Mouse (Mus musculus): ENCODE data around the gene Txndc8. TPM values are rescaled to one million over a fixed set of nuclear protein-coding genes. Genes with fewer than 3 reads are reported as not detected.

The Txndc8 gene
- polyA plus RNA-seq, 1 experiment from 2014 or later: not detected

GRCm38 (mm10) chr4:58034663-58035062, 25.7 kb upstream of the Txndc8 start:
- Histone ChIP-seq H3K9me3 (ENCODE audit: control insufficient read depth, low read length) (no peaks in the 10 kb centered on the region), H3K36me3 (ENCODE audit: control insufficient read depth, insufficient read depth, low read length) (no peaks in the 10 kb centered on the region), H3K27me3 (ENCODE audit: control insufficient read depth, insufficient read depth, low read length) (no peaks in the 10 kb centered on the region), H3K4me3 (ENCODE audit: low read depth, low read length) (no peak overlapping the region), H3K27ac (ENCODE audit: low read depth, low read length) (no peak overlapping the region), H3K9ac (replicated peaks; ENCODE audit: low read depth, low read length) (no peak overlapping the region), H3K4me1 (ENCODE audit: control insufficient read depth, insufficient read depth, low read length) (no peaks in the 10 kb centered on the region), H3K4me2 (ENCODE audit: low read depth, low read length) (0 out of 2 replicates have a peak overlapping the region, but pooled peaks have one; percentile 16)
- no peak for ATAC-seq (ENCODE audit: low read depth)
- 57% methylated on average over 13 of the region's 13 CpGs for WGBS

- Histone ChIP-seq H3K27ac (ENCODE audit: low read depth, low read length) (no peak overlapping the region), H3K27me3 (ENCODE audit: control insufficient read depth, insufficient read depth, low read length) (no peaks in the 10 kb centered on the region), H3K4me3 (ENCODE audit: low read depth, low read length) (no peak overlapping the region), H3K36me3 (ENCODE audit: control insufficient read depth, insufficient read depth, low read length) (no peaks in the 10 kb centered on the region), H3K9me3 (ENCODE audit: control insufficient read depth, low read length) (no peaks in the 10 kb centered on the region), H3K4me2 (ENCODE audit: low read depth, low read length) (no peak overlapping the region), H3K4me1 (ENCODE audit: control insufficient read depth, insufficient read depth, low read length) (no peaks in the 10 kb centered on the region), H3K9ac (replicated peaks; ENCODE audit: low read depth, low read length) (no peak overlapping the region)
- ATAC-seq (ENCODE audit: low read depth): no peak
- 90% methylated on average over 1 of the region's 1 CpGs for WGBS
Observed at GRCm38 (mm10) chr4:58032714-58033113, 23.8 kb upstream of the Txndc8 start.

- Histone ChIP-seq H3K4me1 (ENCODE audit: control insufficient read depth, insufficient read depth, low read length) (no peaks in the 10 kb centered on the region), H3K9ac (replicated peaks; ENCODE audit: low read depth, low read length) (no peak overlapping the region), H3K9me3 (ENCODE audit: control insufficient read depth, low read length) (no peaks in the 10 kb centered on the region), H3K4me2 (ENCODE audit: low read depth, low read length) (no peak overlapping the region), H3K36me3 (ENCODE audit: control insufficient read depth, insufficient read depth, low read length) (no peaks in the 10 kb centered on the region), H3K27me3 (ENCODE audit: control insufficient read depth, insufficient read depth, low read length) (no peaks in the 10 kb centered on the region), H3K4me3 (ENCODE audit: low read depth, low read length) (no peak overlapping the region), H3K27ac (ENCODE audit: low read depth, low read length) (no peak overlapping the region)
- ATAC-seq (ENCODE audit: low read depth): no peak
- 59% methylated on average over 3 of the region's 3 CpGs for WGBS
Observed at GRCm38 (mm10) chr4:58003501-58003900, 5.4 kb downstream of the Txndc8 start.

GRCm38 (mm10) chr4:57991425-57991824, 17.5 kb downstream of the Txndc8 start:
- no peak overlapping the region for H3K4me2 ChIP-seq (ENCODE audit: low read depth, low read length)
- H3K9ac ChIP-seq (replicated peaks; ENCODE audit: low read depth, low read length): no peak overlapping the region
- no peaks in the 10 kb centered on the region for H3K4me1 ChIP-seq (ENCODE audit: control insufficient read depth, insufficient read depth, low read length)
- H3K4me3 ChIP-seq (ENCODE audit: low read depth, low read length): no peak overlapping the region
- ATAC-seq (ENCODE audit: low read depth): no peak
- H3K27ac ChIP-seq (ENCODE audit: low read depth, low read length): no peak overlapping the region
- WGBS: 91% methylated on average over 1 of the region's 1 CpGs
- H3K9me3 ChIP-seq (ENCODE audit: control insufficient read depth, low read length): no peaks in the 10 kb centered on the region
- no peaks in the 10 kb centered on the region for H3K27me3 ChIP-seq (ENCODE audit: control insufficient read depth, insufficient read depth, low read length)
- no peaks in the 10 kb centered on the region for H3K36me3 ChIP-seq (ENCODE audit: control insufficient read depth, insufficient read depth, low read length)

GRCm38 (mm10) chr4:57974400-57975117, 34.4 kb downstream of the Txndc8 start:
- Histone ChIP-seq H3K4me2 (ENCODE audit: low read depth, low read length) (no peak overlapping the region), H3K36me3 (ENCODE audit: control insufficient read depth, insufficient read depth, low read length) (no peaks in the 10 kb centered on the region), H3K9ac (replicated peaks; ENCODE audit: low read depth, low read length) (no peak overlapping the region), H3K27ac (ENCODE audit: low read depth, low read length) (no peak overlapping the region), H3K4me3 (ENCODE audit: low read depth, low read length) (no peak overlapping the region), H3K4me1 (ENCODE audit: control insufficient read depth, insufficient read depth, low read length) (no peaks in the 10 kb centered on the region), H3K27me3 (ENCODE audit: control insufficient read depth, insufficient read depth, low read length) (no peaks in the 10 kb centered on the region), H3K9me3 (ENCODE audit: control insufficient read depth, low read length) (no peaks in the 10 kb centered on the region)
- no peak for ATAC-seq (ENCODE audit: low read depth)
- WGBS: 93% methylated on average over 6 of the region's 6 CpGs

- 82% methylated on average over 6 of the region's 6 CpGs for WGBS
- no peak overlapping the region for H3K9ac ChIP-seq (replicated peaks; ENCODE audit: low read depth, low read length)
- no peak overlapping the region for H3K4me2 ChIP-seq (ENCODE audit: low read depth, low read length)
- no peaks in the 10 kb centered on the region for H3K36me3 ChIP-seq (ENCODE audit: control insufficient read depth, insufficient read depth, low read length)
- H3K4me1 ChIP-seq (ENCODE audit: control insufficient read depth, insufficient read depth, low read length): no peaks in the 10 kb centered on the region
- no peaks in the 10 kb centered on the region for H3K27me3 ChIP-seq (ENCODE audit: control insufficient read depth, insufficient read depth, low read length)
- H3K9me3 ChIP-seq (ENCODE audit: control insufficient read depth, low read length): no peaks in the 10 kb centered on the region
- H3K27ac ChIP-seq (ENCODE audit: low read depth, low read length): no peak overlapping the region
- ATAC-seq (ENCODE audit: low read depth): no peak
- H3K4me3 ChIP-seq (ENCODE audit: low read depth, low read length): no peak overlapping the region
Observed at GRCm38 (mm10) chr4:57973592-57974268, 35.2 kb downstream of the Txndc8 start.

GRCm38 (mm10) chr4:57970285-57970684, 38.6 kb downstream of the Txndc8 start:
- Histone ChIP-seq H3K4me1 (ENCODE audit: control insufficient read depth, insufficient read depth, low read length) (no peaks in the 10 kb centered on the region), H3K9me3 (ENCODE audit: control insufficient read depth, low read length) (no peaks in the 10 kb centered on the region), H3K4me3 (ENCODE audit: low read depth, low read length) (no peak overlapping the region), H3K27ac (ENCODE audit: low read depth, low read length) (no peak overlapping the region), H3K36me3 (ENCODE audit: control insufficient read depth, insufficient read depth, low read length) (no peaks in the 10 kb centered on the region), H3K27me3 (ENCODE audit: control insufficient read depth, insufficient read depth, low read length) (no peaks in the 10 kb centered on the region), H3K9ac (replicated peaks; ENCODE audit: low read depth, low read length) (no peak overlapping the region), H3K4me2 (ENCODE audit: low read depth, low read length) (no peak overlapping the region)
- no peak for ATAC-seq (ENCODE audit: low read depth)

- Histone ChIP-seq H3K27ac (ENCODE audit: low read depth, low read length) (no peak overlapping the region), H3K9me3 (ENCODE audit: control insufficient read depth, low read length) (no peaks in the 10 kb centered on the region), H3K9ac (replicated peaks; ENCODE audit: low read depth, low read length) (no peak overlapping the region), H3K27me3 (ENCODE audit: control insufficient read depth, insufficient read depth, low read length) (no peaks in the 10 kb centered on the region), H3K4me1 (ENCODE audit: control insufficient read depth, insufficient read depth, low read length) (no peaks in the 10 kb centered on the region), H3K4me3 (ENCODE audit: low read depth, low read length) (no peak overlapping the region), H3K36me3 (ENCODE audit: control insufficient read depth, insufficient read depth, low read length) (no peaks in the 10 kb centered on the region), H3K4me2 (ENCODE audit: low read depth, low read length) (no peak overlapping the region)
- WGBS: 72% methylated on average over 3 of the region's 3 CpGs
- ATAC-seq (ENCODE audit: low read depth): no peak
Observed at GRCm38 (mm10) chr4:57967195-57967594, 41.7 kb downstream of the Txndc8 start.

- no peaks in the 10 kb centered on the region for H3K9me3 ChIP-seq (ENCODE audit: control insufficient read depth, low read length)
- no peak for ATAC-seq (ENCODE audit: low read depth)
- 96% methylated on average over 4 of the region's 4 CpGs for WGBS
Observed at GRCm38 (mm10) chr4:57965516-57965915, 43.4 kb downstream of the Txndc8 start.

More at GRCm38 (mm10) chr4:57965516-57965915, 43.4 kb downstream of the Txndc8 start:
- H3K4me1 ChIP-seq (ENCODE audit: control insufficient read depth, insufficient read depth, low read length): no peaks in the 10 kb centered on the region
- no peaks in the 10 kb centered on the region for H3K36me3 ChIP-seq (ENCODE audit: control insufficient read depth, insufficient read depth, low read length)
- no peak overlapping the region for H3K9ac ChIP-seq (replicated peaks; ENCODE audit: low read depth, low read length)
- no peaks in the 10 kb centered on the region for H3K27me3 ChIP-seq (ENCODE audit: control insufficient read depth, insufficient read depth, low read length)
- no peak overlapping the region for H3K4me2 ChIP-seq (ENCODE audit: low read depth, low read length)
- H3K27ac ChIP-seq (ENCODE audit: low read depth, low read length): no peak overlapping the region
- H3K4me3 ChIP-seq (ENCODE audit: low read depth, low read length): no peak overlapping the region
